Comparison of ENCODE assay signal across 11 mouse cellular contexts in genomic region chr11:34973467-34973921, GRCm38 (mm10).
DNase-seq lines count a peak whose midpoint lies in the region; ATAC-seq and TF ChIP-seq lines count a peak whose summit lies in the region.
"Had no signal": no experiment of that assay in that cellular context is flagged by ENCODE, and none has a peak within 500 bp of the region (broad histone marks: within the 10 kb centered on the region; RNA-seq: fewer than 3 reads in every experiment).

No protein-coding gene starts in this region.

- H3K9me3 ChIP-seq in heart, embryonic 11.5 days (replicated peaks; ENCODE audit: control insufficient read depth, low read length) = no peaks in the 10 kb centered on the region
- H3K9me3 ChIP-seq in midbrain, postnatal 0 days (ENCODE audit: low read length) = no peaks in the 10 kb centered on the region
- H3K9me3 ChIP-seq in midbrain, embryonic 11.5 days (ENCODE audit: control insufficient read depth, low read length) = no peaks in the 10 kb centered on the region
- H3K9me3 ChIP-seq: limb, embryonic 12.5 days had no signal

- peak; percentile 22 to 27 for DNase-seq in heart, adult 2 months
- peak; percentile 4 for DNase-seq in midbrain, postnatal 0 days (ENCODE audit: low spot score)
- no peak for DNase-seq in midbrain, embryonic 11.5 days (ENCODE audit: low spot score, missing footprints)
- peak; percentile 11 to 51 for DNase-seq in kidney, postnatal 36 days
- DNase-seq in spleen, postnatal 4 days (ENCODE audit: low spot score in 2 of 2) = no peak
- DNase-seq in cerebellum, adult 9-10 months = no peak
- DNase-seq in thymus, postnatal 4 days = no peak
- DNase-seq: retina, postnatal 1 day had no signal

- H3K27me3 ChIP-seq in heart, adult 2 months (ENCODE audit: control insufficient read depth, insufficient read depth, low read length) = no peaks in the 10 kb centered on the region
- no peaks in the 10 kb centered on the region for H3K27me3 ChIP-seq in heart, embryonic 11.5 days (ENCODE audit: control insufficient read depth, insufficient read depth, low read length)
- H3K27me3 ChIP-seq in midbrain, postnatal 0 days (ENCODE audit: insufficient read depth, low read length) = no peaks in the 10 kb centered on the region
- H3K27me3 ChIP-seq in midbrain, embryonic 11.5 days (ENCODE audit: control insufficient read depth, insufficient read depth, low read length) = no peaks in the 10 kb centered on the region
- H3K27me3 ChIP-seq: limb, embryonic 12.5 days had no signal

- no peaks in the 10 kb centered on the region for H3K36me3 ChIP-seq in heart, adult 2 months (ENCODE audit: control insufficient read depth, insufficient read depth, low read length)
- no peaks in the 10 kb centered on the region for H3K36me3 ChIP-seq in heart, embryonic 11.5 days (ENCODE audit: control insufficient read depth, insufficient read depth, low read length)
- no peaks in the 10 kb centered on the region for H3K36me3 ChIP-seq in midbrain, postnatal 0 days (ENCODE audit: insufficient read depth, low read length)
- no peaks in the 10 kb centered on the region for H3K36me3 ChIP-seq in midbrain, embryonic 11.5 days (ENCODE audit: control insufficient read depth, insufficient read depth, low read length)
- H3K36me3 ChIP-seq: limb, embryonic 12.5 days had no signal

- no peak overlapping the region for H3K4me2 ChIP-seq in heart, embryonic 11.5 days
- H3K4me2 ChIP-seq in midbrain, postnatal 0 days (ENCODE audit: low read depth, low read length, poor library complexity, severe bottlenecking) = no peak overlapping the region
- no peak overlapping the region for H3K4me2 ChIP-seq in midbrain, embryonic 11.5 days
- H3K4me2 ChIP-seq: limb, embryonic 12.5 days had no signal

- H3K79me2 ChIP-seq in heart, adult 2 months (replicated peaks; ENCODE audit: control insufficient read depth, insufficient read depth, low read length) = no peaks in the 10 kb centered on the region

- no peak overlapping the region for H3K9ac ChIP-seq in heart, adult 2 months (ENCODE audit: low read depth, low read length)
- no peak overlapping the region for H3K9ac ChIP-seq in heart, embryonic 11.5 days (ENCODE audit: low read depth, low read length)
- H3K9ac ChIP-seq in midbrain, postnatal 0 days (replicated peaks; ENCODE audit: low read length, poor library complexity, severe bottlenecking) = no peak overlapping the region
- H3K9ac ChIP-seq in midbrain, embryonic 11.5 days (ENCODE audit: low read length) = no peak overlapping the region
- H3K9ac ChIP-seq: limb, embryonic 12.5 days had no signal

- WGBS in heart, adult 2 months = 9% methylated on average over 1 of the region's 1 CpGs
- WGBS in heart, embryonic 11.5 days (ENCODE audit: insufficient replicate concordance) = 39% methylated on average over 1 of the region's 1 CpGs
- WGBS in midbrain, postnatal 0 days = 64% methylated on average over 1 of the region's 1 CpGs
- 65% methylated on average over 1 of the region's 1 CpGs for WGBS in midbrain, embryonic 11.5 days

- no peak for ATAC-seq in heart, embryonic 11.5 days (replicated peaks; ENCODE audit: insufficient number of reproducible peaks, low FRiP score, low TSS enrichment)
- no peak for ATAC-seq in midbrain, postnatal 0 days (ENCODE audit: low FRiP score)
- no peak for ATAC-seq in midbrain, embryonic 11.5 days (ENCODE audit: low FRiP score)

- no peak for TF ChIP-seq CTCF in heart, adult 2 months (IDR thresholded peaks at IDR 0.05)
- TF ChIP-seq CTCF in midbrain, postnatal 0 days (IDR thresholded peaks at IDR 0.05) = no peak

- TF ChIP-seq EP300 in heart, adult 2 months (IDR thresholded peaks at IDR 0.05; ENCODE audit: insufficient read depth, low read depth, low read length) = no peak

- intact Hi-C loops in heart, adult 2 months (cut with DNase I) = no loop called here

- TF ChIP-seq POLR2A in heart, adult 2 months (IDR thresholded peaks at IDR 0.05; ENCODE audit: insufficient read depth, low read depth, low read length) = no peak

- no peak overlapping the region for H3K27ac ChIP-seq in heart, adult 2 months
- no peak overlapping the region for H3K27ac ChIP-seq in heart, embryonic 11.5 days (ENCODE audit: low read depth, low read length)
- H3K27ac ChIP-seq in midbrain, postnatal 0 days (ENCODE audit: low read depth, low read length) = no peak overlapping the region
- H3K27ac ChIP-seq in midbrain, embryonic 11.5 days (ENCODE audit: low read depth, low read length) = no peak overlapping the region
- H3K27ac ChIP-seq: kidney, postnatal 0 days; limb, embryonic 12.5 days had no signal

- no peak overlapping the region for H3K4me3 ChIP-seq in heart, adult 2 months
- H3K4me3 ChIP-seq in heart, embryonic 11.5 days (ENCODE audit: low read depth, low read length) = no peak overlapping the region
- no peak overlapping the region for H3K4me3 ChIP-seq in midbrain, postnatal 0 days (ENCODE audit: low read depth, low read length)
- no peak overlapping the region for H3K4me3 ChIP-seq in midbrain, embryonic 11.5 days (ENCODE audit: low read depth, low read length)
- H3K4me3 ChIP-seq: limb, embryonic 12.5 days had no signal

- peaks cover 2% of the 10 kb centered on the region for H3K4me1 ChIP-seq in heart, adult 2 months (ENCODE audit: control insufficient read depth, insufficient read depth, low read length)
- H3K4me1 ChIP-seq in heart, embryonic 11.5 days (ENCODE audit: control insufficient read depth, insufficient read depth, low read length) = peaks cover 4% of the 10 kb centered on the region; the same call in 1 of the 2 replicates
- no peaks in the 10 kb centered on the region for H3K4me1 ChIP-seq in midbrain, postnatal 0 days (ENCODE audit: insufficient read depth, low read length)
- H3K4me1 ChIP-seq in midbrain, embryonic 11.5 days (ENCODE audit: control insufficient read depth, insufficient read depth, low read length) = no peaks in the 10 kb centered on the region
- H3K4me1 ChIP-seq: limb, embryonic 12.5 days had no signal

Comparison
In these comparisons a context has a peak if more than half of its experiments do, and no peak if none do; other contexts are left out.
1. DNase-seq: peak in heart, adult 2 months (2 of 2), midbrain, postnatal 0 days (single experiment) and kidney, postnatal 36 days (2 of 2); none in midbrain, embryonic 11.5 days (single experiment), spleen, postnatal 4 days (0 of 2), cerebellum, adult 9-10 months (single experiment) and thymus, postnatal 4 days (single experiment).